Mouse (Mus musculus) kidney, adult 2 months (tissue): ENCODE measurements at regions not wholly inside any gene's neighbourhood (a gene's known extent, or its start where the extent isn't known, plus 50 kb on each side); places are given as distances from the start of the nearest gene placed in this dataset.

Experiments used
- CTCF ChIP-seq: fragments of 200-500 bp; conservative IDR thresholded peaks from 2 replicates; pipeline ENCODE4 v1.5.1; 2011; ENCODE audit warnings: low read depth, mild to moderate bottlenecking, control low read depth, low read length, moderate library complexity, mixed read lengths; ENCODE audit not compliant: insufficient read depth, insufficient read length
- POLR2A ChIP-seq: fragments of 200-500 bp; IDR thresholded peaks from one replicate; pipeline ENCODE4 v1.6.1; 2011; ENCODE audit warnings: low read depth, low read length, control low read depth

DNA sequence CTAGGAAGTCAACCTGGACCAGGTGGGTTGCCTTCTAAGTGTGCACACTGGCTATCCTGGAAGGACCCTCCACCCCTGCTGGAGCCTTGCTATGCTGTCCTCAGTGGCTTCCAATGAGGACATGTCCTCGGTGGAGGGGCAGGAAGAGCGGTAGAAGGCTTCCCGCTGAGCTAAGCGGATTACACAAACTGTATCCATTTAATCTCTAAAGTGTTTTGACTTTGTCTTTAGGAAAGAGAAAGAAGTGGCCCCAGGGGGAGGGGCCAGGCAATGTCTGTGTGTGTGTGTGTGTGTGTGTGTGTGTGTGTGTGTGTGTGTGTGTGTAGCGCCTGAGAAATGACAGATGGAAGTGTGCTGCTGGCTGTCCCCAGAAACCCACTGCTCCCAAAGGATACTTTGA is 71.6 kb upstream of the Zc3h12a start:
- TF ChIP-seq POLR2A, result no peak
- TF ChIP-seq CTCF, result no peak
